Mouse (Mus musculus) neural tube, embryonic 15.5 days (tissue): ENCODE results near the gene Slc35d3. TPM values are rescaled to one million over a fixed set of nuclear protein-coding genes. Genes with fewer than 3 reads are reported as not detected.

Experiments
- ATAC-seq: fragments of 200-750 bp; cut with Nextera tagmentation; 2 replicates; pipeline ENCODE4 v1.8.0; 2017; ENCODE audit warnings: mild to moderate bottlenecking, moderate TSS enrichment, moderate library complexity; ENCODE audit not compliant: low FRiP score
- H3K27ac ChIP-seq: fragments of 300-500 bp; sonication (generic); replicated peaks from 2 replicates; pipeline ENCODE4 v1.5.1; 2015; ENCODE audit warnings: mild to moderate bottlenecking, inconsistent platforms
- H3K27me3 ChIP-seq: fragments of 300-500 bp; sonication (generic); replicated peaks from 2 replicates; pipeline ENCODE4 v1.6.1; 2015; ENCODE audit warnings: inconsistent platforms
- H3K36me3 ChIP-seq: fragments of 300-500 bp; sonication (generic); 2 replicates; pipeline ENCODE4 v1.6.1; 2015; ENCODE audit warnings: inconsistent platforms
- H3K4me1 ChIP-seq: fragments of 300-500 bp; sonication (generic); 2 replicates; pipeline ENCODE4 v1.6.1; 2015; ENCODE audit warnings: inconsistent platforms
- H3K4me2 ChIP-seq: fragments of 300-500 bp; sonication (generic); 2 replicates; pipeline ENCODE4 v1.6.1; 2015; ENCODE audit warnings: inconsistent platforms, mild to moderate bottlenecking, moderate library complexity
- H3K4me3 ChIP-seq: fragments of 300-500 bp; sonication (generic); replicated peaks from 2 replicates; pipeline ENCODE4 v1.5.1; 2015; ENCODE audit warnings: mild to moderate bottlenecking, inconsistent platforms
- H3K9ac ChIP-seq: fragments of 300-500 bp; sonication (generic); replicated peaks from 2 replicates; pipeline ENCODE4 v1.6.1; 2015; ENCODE audit warnings: mild to moderate bottlenecking, inconsistent platforms
- H3K9me3 ChIP-seq: fragments of 300-500 bp; sonication (generic); replicated peaks from 2 replicates; pipeline ENCODE4 v1.6.1; 2016; ENCODE audit warnings: inconsistent platforms
- WGBS: fragments of 180-500 bp; shearing (Covaris S2); methylation state at CpG from one replicate; pipeline ENCODE4 v1.1.7; 2015; ENCODE audit warnings: mixed read lengths; 5-methylcytosine and 5-hydroxymethylcytosine counted together
- polyA plus RNA-seq: library from polyadenylated mRNA; unstranded; fragments of >200 nt; fragmentation: Nextera tagmentation; extraction: Ambion mirVana; gene quantifications from 2 replicates; pipeline ENCODE4 v1.2.1, GENCODE M21; 2015

Slc35d3 gene
- polyA plus RNA-seq, 1 experiment from 2014 or later: 5.0 TPM

- no peaks in the 10 kb centered on the region for H3K36me3 ChIP-seq
- H3K4me2 ChIP-seq: no peak overlapping the region
- no peaks in the 10 kb centered on the region for H3K27me3 ChIP-seq
- ATAC-seq: no peak
- 88% methylated on average over 5 of the region's 5 CpGs for WGBS
- H3K27ac ChIP-seq: no peak overlapping the region
- no peak overlapping the region for H3K4me3 ChIP-seq
- H3K4me1 ChIP-seq: no peaks in the 10 kb centered on the region
- no peaks in the 10 kb centered on the region for H3K9me3 ChIP-seq
- no peak overlapping the region for H3K9ac ChIP-seq
Measured at GRCm38 (mm10) chr10:19831072-19831849, 20.0 kb downstream of the Slc35d3 start.

DNA sequence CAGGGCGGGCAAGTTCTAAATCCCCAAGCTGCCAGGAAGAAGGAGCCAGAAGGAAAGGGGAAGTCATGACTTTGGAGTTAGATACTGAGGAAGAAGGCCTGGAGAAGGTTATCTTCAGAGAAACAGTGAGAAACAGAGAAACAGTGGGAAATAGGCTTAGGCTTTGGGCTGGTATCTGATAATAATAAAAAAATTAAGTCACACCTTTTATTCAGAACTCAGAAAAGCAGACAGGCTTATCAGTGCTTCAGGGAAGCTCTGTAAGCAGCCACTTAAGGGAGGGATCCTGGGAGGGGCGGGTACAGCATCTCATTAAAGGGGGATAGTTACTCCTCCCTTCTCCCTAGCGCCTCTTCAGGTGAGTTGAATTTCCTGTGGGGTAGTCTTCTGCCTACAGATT is 30.3 kb downstream of the Slc35d3 start:
- H3K36me3 ChIP-seq: no peaks in the 10 kb centered on the region
- no peaks in the 10 kb centered on the region for H3K27me3 ChIP-seq
- no peak overlapping the region for H3K27ac ChIP-seq
- no peak overlapping the region for H3K4me3 ChIP-seq
- WGBS: 67% methylated on average over 3 of the region's 3 CpGs
- H3K4me2 ChIP-seq: no peak overlapping the region
- no peak overlapping the region for H3K9ac ChIP-seq
- no peaks in the 10 kb centered on the region for H3K4me1 ChIP-seq
- ATAC-seq: no peak
- H3K9me3 ChIP-seq: no peaks in the 10 kb centered on the region

DNA sequence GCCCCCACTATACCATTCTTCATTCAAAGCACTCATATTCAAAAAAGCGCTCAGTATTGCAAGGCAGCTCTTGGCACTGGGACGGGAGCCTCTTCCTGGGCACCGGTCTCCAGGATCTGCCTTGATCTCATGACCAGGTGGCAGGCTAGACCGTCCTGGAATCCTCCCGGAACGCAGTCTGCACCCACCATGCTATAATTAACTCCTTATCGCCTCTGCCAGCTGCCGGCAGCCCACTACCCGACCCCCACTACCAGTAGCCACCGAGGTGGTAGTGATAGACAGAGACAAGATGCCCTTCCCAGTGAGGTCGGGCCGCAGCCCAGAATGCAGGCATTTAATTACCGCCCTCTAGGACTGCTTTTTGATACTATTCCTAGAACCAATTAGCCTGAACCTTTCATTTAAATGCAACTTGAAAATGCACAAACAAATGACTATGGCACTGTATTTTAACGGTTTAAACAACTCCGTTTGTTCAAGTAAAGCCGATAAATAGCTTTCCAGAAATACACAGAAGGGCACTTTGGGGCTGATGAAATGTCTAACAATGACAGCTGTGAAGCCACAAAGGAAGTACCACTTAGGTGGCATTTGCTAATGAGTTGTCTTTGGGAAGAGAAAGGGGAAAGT is 32.4 kb downstream of the Slc35d3 start:
- Histone ChIP-seq H3K9me3 (no peaks in the 10 kb centered on the region), H3K36me3 (no peaks in the 10 kb centered on the region), H3K4me3 (no peak overlapping the region), H3K27ac (no peak overlapping the region), H3K9ac (no peak overlapping the region), H3K4me2 (no peak overlapping the region), H3K27me3 (no peaks in the 10 kb centered on the region), H3K4me1 (no peaks in the 10 kb centered on the region)
- no peak for ATAC-seq
- WGBS: 54% methylated on average over 16 of the region's 16 CpGs

DNA sequence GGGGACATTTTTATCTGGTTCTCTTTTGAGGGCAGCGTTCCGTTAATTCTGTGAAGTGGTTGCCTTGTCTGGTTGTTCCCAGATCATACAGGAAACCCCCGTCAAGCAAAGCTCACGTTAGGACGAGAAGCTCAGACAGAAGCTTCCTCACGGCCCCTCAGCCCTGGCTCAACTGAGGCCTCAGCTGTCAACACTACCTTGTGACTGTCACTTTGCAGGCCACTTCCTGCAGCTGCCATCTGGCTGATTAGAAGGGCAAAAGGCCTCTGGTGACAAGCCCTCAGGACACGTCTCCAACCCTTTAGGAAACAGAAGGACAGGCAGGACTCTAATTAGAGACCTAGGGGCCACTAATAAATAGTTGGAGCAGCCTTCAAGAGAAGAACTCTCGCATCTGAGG is 35.9 kb downstream of the Slc35d3 start:
- Histone ChIP-seq H3K4me2 (no peak overlapping the region), H3K27me3 (no peaks in the 10 kb centered on the region), H3K36me3 (no peaks in the 10 kb centered on the region), H3K9ac (no peak overlapping the region), H3K4me3 (no peak overlapping the region), H3K9me3 (no peaks in the 10 kb centered on the region), H3K4me1 (no peaks in the 10 kb centered on the region), H3K27ac (no peak overlapping the region)
- no peak for ATAC-seq
- 52% methylated on average over 8 of the region's 8 CpGs for WGBS

- H3K36me3 ChIP-seq: no peaks in the 10 kb centered on the region
- H3K27me3 ChIP-seq: no peaks in the 10 kb centered on the region
- H3K27ac ChIP-seq: no peak overlapping the region
- H3K9me3 ChIP-seq: no peaks in the 10 kb centered on the region
- H3K4me2 ChIP-seq: no peak overlapping the region
- no peak overlapping the region for H3K4me3 ChIP-seq
- 66% methylated on average over 9 of the region's 9 CpGs for WGBS
- H3K9ac ChIP-seq: no peak overlapping the region
- no peaks in the 10 kb centered on the region for H3K4me1 ChIP-seq
- no peak; the same call in 1 of the 2 replicates for ATAC-seq
Measured at GRCm38 (mm10) chr10:19811436-19812172, 39.7 kb downstream of the Slc35d3 start.

DNA sequence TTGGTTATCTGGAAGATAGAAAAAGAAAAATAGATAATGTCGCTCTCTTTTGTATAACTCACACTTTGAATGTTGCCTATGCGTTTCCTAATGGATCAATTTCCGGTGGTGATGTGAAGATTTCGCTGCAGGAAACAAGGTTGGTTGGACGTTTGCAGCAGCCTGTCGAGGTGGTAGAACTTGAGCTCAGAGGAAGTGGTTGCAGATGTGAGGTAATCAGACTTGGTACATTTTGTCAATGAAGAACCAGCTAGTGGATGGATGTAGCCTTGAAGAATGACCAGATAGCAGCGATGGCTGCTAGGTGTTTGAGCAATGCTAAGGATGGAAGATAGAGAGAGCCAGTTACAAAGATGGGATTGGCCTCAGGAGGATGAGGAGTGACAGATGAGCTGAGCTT is 46.5 kb downstream of the Slc35d3 start:
- no peak overlapping the region for H3K4me3 ChIP-seq
- no peak for ATAC-seq
- H3K4me2 ChIP-seq: no peak overlapping the region
- H3K4me1 ChIP-seq: no peaks in the 10 kb centered on the region
- H3K27me3 ChIP-seq: no peaks in the 10 kb centered on the region
- H3K27ac ChIP-seq: no peak overlapping the region
- WGBS: 91% methylated on average over 7 of the region's 7 CpGs
- no peak overlapping the region for H3K9ac ChIP-seq
- H3K36me3 ChIP-seq: no peaks in the 10 kb centered on the region
- H3K9me3 ChIP-seq: no peaks in the 10 kb centered on the region

DNA sequence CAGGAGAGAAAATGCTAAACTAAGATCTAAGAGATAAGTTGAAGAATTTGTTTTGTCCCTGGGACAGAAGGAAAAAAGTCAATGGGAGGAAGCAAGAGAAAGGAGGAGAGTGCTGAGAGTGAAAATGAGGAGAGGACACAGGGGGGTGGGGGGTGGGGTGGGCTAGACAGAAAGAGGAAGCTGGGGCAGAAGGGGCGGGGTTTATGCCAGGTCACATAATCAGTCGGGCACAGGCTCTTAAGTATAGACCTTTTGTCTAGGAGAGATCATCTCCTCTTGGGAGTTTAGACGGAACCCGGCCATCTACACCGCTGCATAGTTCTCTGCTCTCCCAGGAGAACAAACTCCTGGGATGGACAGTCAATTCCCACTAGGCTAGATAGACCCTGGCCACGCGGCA is 48.3 kb downstream of the Slc35d3 start:
- Histone ChIP-seq H3K9me3 (no peaks in the 10 kb centered on the region), H3K27ac (no peak overlapping the region), H3K4me1 (no peaks in the 10 kb centered on the region), H3K4me2 (no peak overlapping the region), H3K4me3 (no peak overlapping the region), H3K36me3 (no peaks in the 10 kb centered on the region), H3K9ac (no peak overlapping the region), H3K27me3 (no peaks in the 10 kb centered on the region)
- ATAC-seq: no peak
- 88% methylated on average over 7 of the region's 7 CpGs for WGBS

Other genes with a start within 250 kb of the Slc35d3 start
- not detected in 2 replicates for gene Il22ra2, start 229.5 kb downstream of the Slc35d3 start, polyA plus RNA-seq
- gene Il20ra, start 138.9 kb downstream of the Slc35d3 start, polyA plus RNA-seq: 1.2 and 1.6 TPM in 2 replicates
- gene Pex7, start 56.2 kb upstream of the Slc35d3 start, polyA plus RNA-seq: 32.9 and 34.0 TPM in 2 replicates
- gene Map3k5, start 83.0 kb upstream of the Slc35d3 start, polyA plus RNA-seq: 1.4 and 1.7 TPM in 2 replicates